Comparison of ENCODE assay signal across 20 mouse cellular contexts in genomic region chr1:75365510-75366137, GRCm38 (mm10). TPM values are rescaled to one million over a fixed set of nuclear protein-coding genes. Genes with fewer than 3 reads are reported as not detected.
DNase-seq lines count a peak whose midpoint lies in the region; ATAC-seq and TF ChIP-seq lines count a peak whose summit lies in the region.
"Had no signal": no experiment of that assay in that cellular context is flagged by ENCODE, and none has a peak within 500 bp of the region (broad histone marks: within the 10 kb centered on the region; RNA-seq: fewer than 3 reads in every experiment).

No protein-coding gene starts in this region.

- TF ChIP-seq CTCF in cerebellum, adult 2 months (IDR thresholded peaks at IDR 0.05; ENCODE audit: borderline replicate concordance, insufficient read depth, low read depth, low read length): no peak

- H3K4me1 ChIP-seq in embryonic facial prominence, embryonic 14.5 days (ENCODE audit: control insufficient read depth, insufficient read depth, low read length): peaks cover 1% of the 10 kb centered on the region
- H3K4me1 ChIP-seq in embryonic facial prominence, embryonic 10.5 days: peaks cover 37% of the 10 kb centered on the region
- peaks cover 73% of the 10 kb centered on the region for H3K4me1 ChIP-seq in heart, embryonic 13.5 days
- peaks cover 71% of the 10 kb centered on the region for H3K4me1 ChIP-seq in heart, embryonic 10.5 days
- peaks cover 41% of the 10 kb centered on the region for H3K4me1 ChIP-seq in cerebellum, adult 2 months (ENCODE audit: control insufficient read depth, insufficient read depth, low read length)

- 66% methylated on average over 14 of the region's 14 CpGs for WGBS in embryonic facial prominence, embryonic 14.5 days
- WGBS in embryonic facial prominence, embryonic 10.5 days: 89% methylated on average over 14 of the region's 14 CpGs
- WGBS in heart, embryonic 13.5 days: 76% methylated on average over 14 of the region's 14 CpGs
- 84% methylated on average over 14 of the region's 14 CpGs for WGBS in heart, embryonic 10.5 days
- 17% methylated on average over 14 of the region's 14 CpGs for WGBS in cerebellum, adult 2 months

- no peak for ATAC-seq in embryonic facial prominence, embryonic 14.5 days (ENCODE audit: low read depth)
- no peak for ATAC-seq in heart, embryonic 13.5 days (ENCODE audit: extremely low read depth, insufficient number of reproducible peaks, low FRiP score, low TSS enrichment)

- H3K4me2 ChIP-seq in embryonic facial prominence, embryonic 14.5 days (ENCODE audit: low read depth, low read length): no peak overlapping the region
- H3K4me2 ChIP-seq in heart, embryonic 13.5 days: no peak overlapping the region
- H3K4me2 ChIP-seq: limb, embryonic 13.5 days; liver, embryonic 13.5 days; lung, embryonic 15.5 days; neural tube, embryonic 12.5 days had no signal

- no peak for TF ChIP-seq POLR2A in cerebellum, adult 2 months (IDR thresholded peaks at IDR 0.05; ENCODE audit: borderline replicate concordance, insufficient read depth, low read length)

- no peak overlapping the region for H3K27ac ChIP-seq in embryonic facial prominence, embryonic 14.5 days (replicated peaks; ENCODE audit: low read depth, low read length)
- no peak overlapping the region for H3K27ac ChIP-seq in embryonic facial prominence, embryonic 10.5 days (replicated peaks)
- H3K27ac ChIP-seq in heart, embryonic 13.5 days (replicated peaks): no peak overlapping the region
- H3K27ac ChIP-seq in heart, embryonic 10.5 days: no peak overlapping the region
- H3K27ac ChIP-seq in cerebellum, adult 2 months (ENCODE audit: insufficient read depth, low read length): no peak overlapping the region
- H3K27ac ChIP-seq: limb, embryonic 13.5 days; liver, embryonic 13.5 days; lung, embryonic 15.5 days; neural tube, embryonic 12.5 days had no signal

- H3K27me3 ChIP-seq in embryonic facial prominence, embryonic 14.5 days (replicated peaks; ENCODE audit: control insufficient read depth, insufficient read depth, low read length): peaks cover 16% of the 10 kb centered on the region
- H3K27me3 ChIP-seq in embryonic facial prominence, embryonic 10.5 days (replicated peaks; ENCODE audit: low read depth, poor library complexity, severe bottlenecking): peaks cover 58% of the 10 kb centered on the region
- peaks cover 10% of the 10 kb centered on the region; the same call in 1 of the 2 replicates for H3K27me3 ChIP-seq in heart, embryonic 13.5 days (replicated peaks)
- H3K27me3 ChIP-seq in heart, embryonic 10.5 days (ENCODE audit: insufficient read depth, poor library complexity, severe bottlenecking): peaks cover 13% of the 10 kb centered on the region
- no peaks in the 10 kb centered on the region for H3K27me3 ChIP-seq in cerebellum, adult 2 months (ENCODE audit: control insufficient read depth, insufficient read depth, low read length)

- peak; percentile 55 for DNase-seq in embryonic facial prominence, embryonic 14.5 days (ENCODE audit: low spot score)
- no peak for DNase-seq in embryonic facial prominence, embryonic 10.5 days (ENCODE audit: low spot score)
- DNase-seq in heart, embryonic 10.5 days (ENCODE audit: low spot score): no peak
- peak; percentile 72 to 73 for DNase-seq in cerebellum, adult 2 months
- DNase-seq in cerebellum, postnatal 36 days: peak; percentile 66 to 68
- no peak for DNase-seq in layer of hippocampus, adult 9-10 months (ENCODE audit: low spot score)
- no peak for DNase-seq in frontal cortex, postnatal 10 days (ENCODE audit: low spot score in 2 of 2)
- DNase-seq: gastrocnemius, postnatal 25 days; heart, postnatal 10 days; kidney, adult 11 months; layer of hippocampus, postnatal 36 days; liver, embryonic 13.5 days; lung, postnatal 4 days; spleen, adult 18-20 months; thymus, adult 2 months had no signal

- H3K36me3 ChIP-seq in embryonic facial prominence, embryonic 14.5 days (ENCODE audit: control insufficient read depth, insufficient read depth, low read length): no peaks in the 10 kb centered on the region
- H3K36me3 ChIP-seq in embryonic facial prominence, embryonic 10.5 days (replicated peaks): no peaks in the 10 kb centered on the region
- H3K36me3 ChIP-seq in heart, embryonic 13.5 days: peaks cover 59% of the 10 kb centered on the region
- peaks cover 57% of the 10 kb centered on the region for H3K36me3 ChIP-seq in heart, embryonic 10.5 days
- H3K36me3 ChIP-seq: G1E; limb, embryonic 13.5 days; liver, embryonic 13.5 days; lung, embryonic 15.5 days; neural tube, embryonic 12.5 days had no signal

- H3K9ac ChIP-seq in embryonic facial prominence, embryonic 14.5 days (ENCODE audit: low read depth, low read length): no peak overlapping the region
- H3K9ac ChIP-seq in heart, embryonic 13.5 days: peak overlapping the region; percentile 52; the same call in 1 of the 2 replicates
- H3K9ac ChIP-seq: limb, embryonic 13.5 days; liver, embryonic 13.5 days; lung, embryonic 15.5 days; neural tube, embryonic 12.5 days had no signal

- H3K9me3 ChIP-seq in embryonic facial prominence, embryonic 14.5 days (ENCODE audit: control insufficient read depth, low read length): no peaks in the 10 kb centered on the region
- no peaks in the 10 kb centered on the region for H3K9me3 ChIP-seq in embryonic facial prominence, embryonic 10.5 days
- H3K9me3 ChIP-seq in heart, embryonic 13.5 days: no peaks in the 10 kb centered on the region
- H3K9me3 ChIP-seq in heart, embryonic 10.5 days: no peaks in the 10 kb centered on the region
- H3K9me3 ChIP-seq: G1E; limb, embryonic 13.5 days; liver, embryonic 13.5 days; lung, embryonic 15.5 days; neural tube, embryonic 12.5 days had no signal

- no peak overlapping the region for H3K4me3 ChIP-seq in embryonic facial prominence, embryonic 14.5 days (ENCODE audit: low read depth, low read length)
- H3K4me3 ChIP-seq in embryonic facial prominence, embryonic 10.5 days: no peak overlapping the region
- no peak overlapping the region for H3K4me3 ChIP-seq in heart, embryonic 13.5 days
- H3K4me3 ChIP-seq in heart, embryonic 10.5 days: no peak overlapping the region
- no peak overlapping the region for H3K4me3 ChIP-seq in cerebellum, adult 2 months (replicated peaks; ENCODE audit: insufficient read depth, low read depth, low read length)
- H3K4me3 ChIP-seq: limb, embryonic 13.5 days; liver, embryonic 13.5 days; lung, embryonic 15.5 days; neural tube, embryonic 12.5 days had no signal

RNA-seq across cellular contexts. Expression of gene Des, which starts 5.5 kb away (rescaled TPM):
- polyA plus RNA-seq in embryonic facial prominence, embryonic 14.5 days (2014; fragmentation: Nextera tagmentation; extraction: Ambion mirVana): 159 and 218 TPM in 2 replicates
- 10.4 and 15.6 TPM in 2 replicates for polyA plus RNA-seq in embryonic facial prominence, embryonic 10.5 days (2016; fragmentation: Nextera tagmentation; extraction: Ambion mirVana)
- 393 and 426 TPM in 2 replicates for polyA plus RNA-seq in heart, embryonic 13.5 days (2015; fragmentation: Nextera tagmentation; extraction: Ambion mirVana)
- polyA plus RNA-seq in heart, embryonic 10.5 days (2016; fragmentation: Nextera tagmentation; extraction: Ambion mirVana): 341 and 642 TPM in 2 replicates
- 2.0 and 2.1 TPM in 2 replicates for polyA plus RNA-seq in cerebellum, adult 2 months (2012; rRNA removed)

RNA-seq across cellular contexts. Expression of gene Speg, which starts 9.5 kb away (rescaled TPM):
- 20.2 and 20.3 TPM in 2 replicates for polyA plus RNA-seq in embryonic facial prominence, embryonic 14.5 days (2014; fragmentation: Nextera tagmentation; extraction: Ambion mirVana)
- 30.2 and 30.6 TPM in 2 replicates for polyA plus RNA-seq in embryonic facial prominence, embryonic 10.5 days (2016; fragmentation: Nextera tagmentation; extraction: Ambion mirVana)
- 55.1 and 58.8 TPM in 2 replicates for polyA plus RNA-seq in heart, embryonic 13.5 days (2015; fragmentation: Nextera tagmentation; extraction: Ambion mirVana)
- 77.9 and 80.0 TPM in 2 replicates for polyA plus RNA-seq in heart, embryonic 10.5 days (2016; fragmentation: Nextera tagmentation; extraction: Ambion mirVana)
- polyA plus RNA-seq in cerebellum, adult 2 months (2012; rRNA removed): 122 and 143 TPM in 2 replicates

RNA-seq across cellular contexts. Expression of gene Dnpep, which starts 47.8 kb away (rescaled TPM):
- polyA plus RNA-seq in embryonic facial prominence, embryonic 14.5 days (2014; fragmentation: Nextera tagmentation; extraction: Ambion mirVana): 115 and 128 TPM in 2 replicates
- polyA plus RNA-seq in embryonic facial prominence, embryonic 10.5 days (2016; fragmentation: Nextera tagmentation; extraction: Ambion mirVana): 144 and 150 TPM in 2 replicates
- 115 and 121 TPM in 2 replicates for polyA plus RNA-seq in heart, embryonic 13.5 days (2015; fragmentation: Nextera tagmentation; extraction: Ambion mirVana)
- 142 and 144 TPM in 2 replicates for polyA plus RNA-seq in heart, embryonic 10.5 days (2016; fragmentation: Nextera tagmentation; extraction: Ambion mirVana)
- 87.0 and 87.1 TPM in 2 replicates for polyA plus RNA-seq in cerebellum, adult 2 months (2012; rRNA removed)

Comparison
In these comparisons a context has a peak if more than half of its experiments do, and no peak if none do; other contexts are left out.
1. DNase-seq: peak in embryonic facial prominence, embryonic 14.5 days (single experiment), cerebellum, adult 2 months (2 of 2) and cerebellum, postnatal 36 days (2 of 2); none in embryonic facial prominence, embryonic 10.5 days (single experiment), heart, embryonic 10.5 days (single experiment), layer of hippocampus, adult 9-10 months (single experiment) and frontal cortex, postnatal 10 days (0 of 2).